Mouse (Mus musculus) gastrocnemius, adult 18-20 months (tissue): ENCODE data around the gene Wdr63. TPM values are rescaled to one million over a fixed set of nuclear protein-coding genes. Genes with fewer than 3 reads are reported as not detected.

Source experiments
- DNase-seq: peaks from one replicate; pipeline ENCODE4 v3.0.0; 2021; ENCODE audit warnings: low spot score
- total RNA-seq, 2 experiments: library from RNA; stranded (reverse); gene quantifications; 2 replicates each; pipeline ENCODE4 v1.2.3; 2021

Wdr63 gene
- total RNA-seq, 2 experiments from 2014 or later = not detected

DNA sequence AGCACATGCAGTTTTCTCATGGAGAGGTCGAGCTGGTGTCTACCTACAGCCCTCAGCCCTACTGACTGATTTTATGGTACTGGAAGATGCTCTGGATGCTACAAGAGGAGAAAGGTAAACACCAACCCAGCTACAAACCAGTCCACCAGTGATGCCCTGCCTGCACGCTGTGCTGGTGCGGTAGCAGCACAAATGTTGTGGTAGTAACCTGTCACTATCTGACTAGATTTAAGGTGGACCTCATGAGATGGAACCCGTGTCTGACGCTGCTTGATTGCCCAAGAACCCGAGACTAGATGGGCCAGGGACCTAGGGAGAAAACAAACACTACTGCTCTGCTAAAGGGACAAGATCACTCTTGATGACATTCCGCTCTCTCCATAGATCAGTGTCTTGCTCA, 50.8 kb downstream of the Wdr63 start:
- DNase-seq = no peak

- DNase-seq = no peak
Measured at GRCm38 (mm10) chr3:146053873-146054272, 54.1 kb downstream of the Wdr63 start.

GRCm38 (mm10) chr3:146053082-146053814, 54.7 kb downstream of the Wdr63 start:
- DNase-seq = no peak

DNA sequence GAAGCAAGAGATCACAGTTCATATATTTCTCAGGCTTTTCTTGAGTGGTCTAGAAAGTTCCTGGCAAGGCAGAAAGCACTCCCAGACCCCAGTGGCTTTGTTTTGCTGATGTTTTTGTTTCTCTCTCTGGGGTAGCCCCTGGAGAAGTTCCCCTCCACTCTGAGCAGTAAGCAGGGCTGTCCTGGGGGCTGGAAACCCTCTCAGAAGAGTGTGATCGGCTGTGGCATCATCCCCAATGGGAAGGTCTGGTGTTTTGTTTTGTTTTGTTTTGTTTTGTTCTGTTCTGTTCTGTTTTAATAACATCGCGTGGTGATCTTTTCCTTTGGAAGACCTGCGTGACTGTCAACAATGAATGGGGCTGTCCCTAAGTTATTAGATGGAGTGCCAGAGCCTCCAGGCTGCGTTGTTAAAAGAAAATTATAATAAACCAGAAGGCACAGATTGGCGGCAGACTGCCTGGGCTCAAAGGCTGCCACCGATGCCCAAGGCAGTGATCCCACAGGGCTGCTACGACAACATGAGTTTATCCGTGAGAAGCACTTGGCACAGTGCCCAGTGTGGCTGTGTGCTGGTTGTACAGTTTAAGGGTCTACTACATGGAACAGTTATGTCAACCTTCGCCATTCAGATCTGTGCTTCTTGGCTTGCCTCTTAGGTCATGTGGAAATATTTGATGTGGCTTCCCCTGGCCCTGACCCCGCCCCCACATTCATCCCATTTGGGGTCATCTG, 56.5 kb downstream of the Wdr63 start:
- no peak for DNase-seq

GRCm38 (mm10) chr3:146049951-146050350, 58.0 kb downstream of the Wdr63 start:
- DNase-seq = no peak

GRCm38 (mm10) chr3:146047704-146048207, 60.2 kb downstream of the Wdr63 start:
- DNase-seq = peak; percentile 7

DNA sequence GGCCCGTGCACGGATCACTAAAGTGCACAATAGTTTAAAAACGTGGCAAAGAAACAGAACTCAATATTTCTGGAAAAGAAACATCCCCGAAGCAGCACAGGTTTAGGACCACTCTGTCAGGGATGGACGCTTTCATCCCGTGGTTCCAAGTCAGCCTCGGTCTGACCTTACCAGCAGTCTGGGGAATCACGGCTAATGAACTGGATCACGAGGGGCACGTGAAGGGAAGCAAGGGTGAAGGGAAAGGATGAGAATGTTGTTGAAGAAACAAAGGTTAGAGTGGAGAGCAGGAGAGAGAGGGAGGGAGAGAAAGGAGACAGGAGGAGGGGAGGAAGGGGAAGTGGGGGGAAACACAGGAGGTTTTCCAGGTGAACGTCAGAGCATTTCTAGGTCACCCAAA, 61.9 kb downstream of the Wdr63 start:
- DNase-seq = no peak

GRCm38 (mm10) chr3:146044977-146045376, 63.0 kb downstream of the Wdr63 start:
- DNase-seq = no peak

DNA sequence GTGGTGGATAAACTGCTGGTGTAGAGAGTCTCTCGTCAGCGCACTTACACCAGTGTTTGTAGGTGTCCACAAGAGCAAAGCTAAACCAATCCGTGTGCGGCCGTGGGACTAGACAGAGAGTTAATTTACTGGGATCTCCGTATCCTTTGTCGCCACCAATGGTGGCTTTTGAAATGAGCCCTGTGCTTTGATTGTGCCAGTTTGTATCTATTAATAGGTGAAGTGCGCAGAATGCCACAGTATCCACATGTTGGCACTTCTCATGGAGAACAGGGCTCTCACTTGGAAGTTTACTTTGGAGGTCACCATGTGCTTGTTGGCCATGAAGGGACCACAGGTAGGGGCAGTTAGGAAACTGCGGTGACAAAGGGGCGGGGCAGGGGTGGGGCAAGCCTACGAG, 66.5 kb downstream of the Wdr63 start:
- DNase-seq = no peak

DNA sequence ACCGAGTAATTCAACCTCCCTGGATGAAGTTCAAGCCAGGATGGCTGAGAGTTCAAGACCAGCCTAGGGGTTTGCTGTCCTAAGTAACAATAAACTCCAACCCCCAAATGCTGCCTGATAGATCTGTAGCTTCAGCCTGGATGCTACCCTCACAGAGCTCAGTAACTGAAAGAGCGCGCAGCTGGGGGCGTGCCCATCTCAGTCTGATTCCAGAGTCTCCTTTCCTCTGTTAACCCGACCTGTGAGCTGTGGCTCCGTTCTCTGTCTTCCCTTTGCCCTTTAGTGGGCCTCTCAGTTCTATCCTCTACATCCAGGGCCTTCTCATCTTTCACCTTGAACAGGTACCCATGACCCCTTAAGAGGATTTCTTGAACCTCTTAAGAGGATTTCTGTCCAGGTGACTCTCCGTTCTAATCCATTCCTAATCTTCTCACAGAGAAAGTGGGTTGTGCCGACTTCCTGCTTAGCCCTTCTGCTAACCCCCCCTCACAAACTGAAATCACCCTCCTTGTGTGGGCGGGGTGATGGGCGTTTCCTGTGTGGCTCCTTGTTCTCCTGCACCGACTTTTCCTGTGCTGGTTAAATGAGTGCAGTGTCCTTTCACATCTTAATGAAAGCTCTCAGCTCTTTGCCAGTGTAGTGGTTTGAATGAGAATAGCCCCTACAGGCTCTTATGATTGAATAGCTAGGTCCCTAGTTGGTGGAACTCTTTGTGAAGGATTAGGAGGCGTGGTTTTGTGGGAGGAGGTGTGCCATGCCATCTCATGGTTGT, 68.6 kb downstream of the Wdr63 start:
- DNase-seq = no peak

GRCm38 (mm10) chr3:146037906-146038305, 70.0 kb downstream of the Wdr63 start:
- DNase-seq = no peak

DNA sequence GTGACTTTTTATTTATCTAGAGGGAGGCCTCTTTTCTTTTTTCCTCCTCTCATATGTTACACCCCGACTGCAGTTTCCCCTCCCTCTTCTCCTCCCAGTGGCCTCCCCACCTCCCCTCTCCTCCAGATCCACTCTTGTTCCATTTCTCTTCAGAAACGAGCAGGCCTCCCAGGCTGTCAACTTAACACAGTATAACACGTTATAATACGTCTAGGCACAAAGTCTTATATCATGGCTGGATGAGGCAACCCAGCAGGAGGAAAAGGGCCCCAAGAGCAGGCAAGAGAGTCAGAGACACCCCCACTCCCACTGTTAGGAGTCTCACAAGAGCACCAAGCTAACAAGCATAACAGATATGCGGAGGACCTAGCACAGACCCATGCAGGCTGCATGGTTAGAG, 75.0 kb downstream of the Wdr63 start:
- DNase-seq = no peak

- no peak for DNase-seq
Measured at GRCm38 (mm10) chr3:146030255-146030836, 77.6 kb downstream of the Wdr63 start.

DNA sequence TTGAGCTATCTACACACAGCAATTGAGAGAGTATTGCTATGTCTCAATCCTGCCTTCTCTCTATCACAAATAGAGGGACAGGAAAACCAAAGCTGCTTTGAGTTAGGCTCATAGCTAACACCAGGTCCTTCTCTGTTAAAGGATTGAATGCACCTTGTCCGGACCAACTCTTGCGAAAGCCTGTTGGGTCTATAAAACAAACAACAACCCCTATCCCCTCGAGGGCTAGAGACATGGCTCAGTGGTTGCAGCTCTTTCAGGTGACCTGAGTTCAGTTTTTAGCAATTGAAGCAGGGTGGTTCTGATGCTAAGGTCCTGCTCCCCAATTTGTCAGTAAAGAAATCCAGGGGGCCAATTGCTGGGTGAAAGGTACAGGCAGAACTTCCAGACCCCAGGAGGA, 78.7 kb downstream of the Wdr63 start:
- no peak for DNase-seq

DNA sequence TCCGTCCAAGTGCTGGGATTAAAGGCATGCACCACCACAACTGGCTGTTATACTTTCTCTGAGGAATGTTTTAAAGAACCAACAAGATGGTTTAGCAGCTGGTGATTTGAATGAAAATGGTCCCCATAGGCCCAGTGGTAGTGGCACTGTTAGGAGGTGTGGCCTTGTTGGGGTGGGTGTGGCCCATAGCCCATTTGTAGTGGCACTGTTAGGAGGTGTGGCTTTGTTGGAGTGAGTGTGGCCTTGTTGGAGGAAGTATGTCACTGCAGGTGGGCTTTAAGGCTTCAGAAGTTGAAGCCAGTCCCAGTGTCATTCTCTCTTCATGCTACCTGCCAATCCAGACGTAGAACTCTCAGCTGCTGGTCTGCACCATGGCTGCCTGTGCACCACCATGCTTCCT, 79.5 kb downstream of the Wdr63 start:
- no peak for DNase-seq

GRCm38 (mm10) chr3:146027116-146027515, 80.8 kb downstream of the Wdr63 start:
- DNase-seq = no peak

DNA sequence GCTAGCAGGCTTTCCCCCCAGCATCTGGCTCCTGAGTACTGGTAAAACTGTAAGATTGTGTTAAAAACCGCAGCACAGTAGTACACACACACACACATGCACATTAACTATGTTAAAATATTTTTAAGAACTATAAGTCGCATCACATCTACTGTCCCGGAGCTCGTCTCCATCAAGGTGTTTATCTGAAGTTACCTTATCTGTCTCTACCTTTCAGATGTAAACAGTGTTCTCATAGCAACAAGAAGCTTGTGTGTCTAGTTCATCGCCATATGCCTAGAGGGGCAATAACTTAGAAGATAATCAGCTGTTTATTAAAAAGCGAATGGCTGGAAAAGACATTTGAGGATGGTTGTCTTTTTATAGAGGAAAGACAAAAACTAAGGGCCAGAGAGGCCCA, 82.4 kb downstream of the Wdr63 start:
- no peak for DNase-seq

GRCm38 (mm10) chr3:146024746-146025145, 83.2 kb downstream of the Wdr63 start:
- no peak for DNase-seq

DNA sequence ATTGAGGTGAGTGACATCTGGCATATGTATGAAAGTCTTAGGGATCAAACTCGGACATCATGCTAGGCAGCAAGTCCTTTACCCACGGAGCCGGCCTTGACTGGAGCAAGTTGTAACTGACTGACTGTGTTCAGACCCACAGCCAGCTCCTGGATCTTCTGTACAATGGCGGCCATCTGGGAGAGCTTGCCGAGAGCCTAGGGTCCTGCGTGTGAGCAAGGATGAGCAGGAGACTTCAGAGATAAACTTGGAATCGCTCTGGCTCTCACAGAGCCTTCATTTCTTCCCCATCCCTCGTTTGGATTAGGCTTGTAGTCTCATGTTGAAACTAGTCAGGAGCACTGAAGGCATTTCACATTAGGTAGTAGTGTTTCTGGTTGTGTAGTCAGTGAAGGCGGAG, 85.7 kb downstream of the Wdr63 start:
- DNase-seq = no peak

- DNase-seq = no peak
Measured at GRCm38 (mm10) chr3:146017521-146017920, 90.4 kb downstream of the Wdr63 start.

- DNase-seq = no peak
Measured at GRCm38 (mm10) chr3:146016979-146017378, 91.0 kb downstream of the Wdr63 start.

GRCm38 (mm10) chr3:146014321-146014720, 93.6 kb downstream of the Wdr63 start:
- no peak for DNase-seq
